Mouse (Mus musculus): ENCODE results near the gene Jmjd1c. TPM values are rescaled to one million over a fixed set of nuclear protein-coding genes. Genes with fewer than 3 reads are reported as not detected.

Gene Jmjd1c
- total RNA-seq, 1 experiment, result 93.0 TPM

DNA sequence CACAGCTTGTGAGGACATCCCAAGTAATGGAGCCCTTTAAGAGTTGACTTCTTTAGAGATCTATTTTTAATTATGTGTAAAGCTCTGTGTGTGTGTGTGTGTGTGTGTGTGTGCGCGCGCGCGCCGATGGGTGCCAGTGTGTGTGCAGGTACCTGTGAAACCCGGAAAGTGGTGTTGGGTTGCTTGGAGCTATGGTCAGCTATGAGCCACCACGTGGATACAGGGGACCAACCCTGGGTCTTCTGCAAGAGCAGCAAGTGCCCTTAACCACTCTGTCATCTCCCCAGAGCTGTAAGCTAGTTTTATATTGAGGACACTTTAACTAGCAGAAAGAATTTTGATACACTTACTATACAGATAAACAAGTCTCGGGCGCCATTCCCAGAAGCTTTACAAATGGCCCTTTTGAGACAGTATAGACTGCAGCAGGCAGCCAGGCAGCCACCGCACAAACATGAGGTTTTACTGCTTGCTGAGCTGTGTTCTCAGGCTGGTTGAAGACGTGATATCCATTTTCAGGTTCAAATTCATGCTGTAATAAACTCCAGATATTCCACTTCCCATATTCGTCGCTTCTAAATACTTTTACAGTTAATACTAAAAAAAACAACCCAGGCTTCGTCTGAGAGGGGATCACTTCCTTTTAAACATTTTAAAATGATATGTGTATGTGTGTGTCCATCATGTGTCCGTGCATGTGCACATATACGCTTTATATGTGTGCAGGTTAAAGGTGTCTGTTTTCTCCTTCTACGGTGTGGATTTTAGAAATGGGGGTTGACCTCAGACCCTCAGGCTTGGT, 14.5 kb upstream of the Jmjd1c start:
- no peak for DNase-seq (ENCODE audit: low read depth, low spot score)
- in situ Hi-C loops (cut with MboI; ENCODE audit: low sequenced_read_pairs in 2 of 2, unreplicated experiment in 2 of 2), result loop anchor here (25.0 kb wide), 1 partner anchor 169 kb away; no protein-coding TSS in a partner anchor
- H3K9me3 ChIP-seq (ENCODE audit: control insufficient read depth, insufficient read depth, low read depth, low read length), result no peaks in the 10 kb centered on the region

DNA sequence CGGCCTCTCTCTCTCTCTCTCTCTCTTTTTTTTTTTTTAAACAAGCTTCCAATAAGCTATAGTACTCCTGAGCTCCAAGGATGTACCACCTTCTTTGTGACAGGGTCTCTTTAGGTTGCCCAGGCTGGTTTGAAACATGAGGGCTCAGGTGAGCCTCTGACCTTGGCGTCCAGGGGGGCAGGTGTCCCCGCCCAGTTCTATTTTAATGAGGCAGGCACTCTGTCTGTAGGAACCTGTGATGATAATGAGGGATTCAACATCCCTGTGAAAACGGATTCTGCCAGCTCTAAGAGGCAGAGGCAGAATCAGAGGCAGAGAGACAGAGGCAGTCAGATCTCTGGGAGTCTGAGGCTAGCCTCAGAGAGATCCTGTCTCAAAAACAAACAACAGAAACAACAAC, 13.4 kb upstream of the Jmjd1c start:
- H3K4me1 ChIP-seq (ENCODE audit: control insufficient read depth in 2 of 2, insufficient read depth in 2 of 2, low read length in 2 of 2, poor library complexity in 1 of 2), result peaks cover 16 to 29% of the 10 kb centered on the region in 2 experiments

More for the DNA sequence above, 14.5 kb upstream of the Jmjd1c start:
- no peak overlapping the region for H3K9ac ChIP-seq (ENCODE audit: insufficient read depth, low read depth, low read length, poor library complexity, severe bottlenecking)
- TF ChIP-seq ZNF384 (IDR thresholded peaks at IDR 0.05; ENCODE audit: low read depth, low read length) (no peak), MAFK (IDR thresholded peaks at IDR 0.05; ENCODE audit: insufficient read depth, low read depth, low read length) (no peak), ZC3H11A (IDR thresholded peaks at IDR 0.05; ENCODE audit: borderline replicate concordance, low read depth, low read length) (no peak), CHD2 (IDR thresholded peaks at IDR 0.05; ENCODE audit: low read depth, low read length) (no peak), HCFC1 (IDR thresholded peaks at IDR 0.05; ENCODE audit: borderline replicate concordance, insufficient read depth, low read length) (no peak)
- peaks cover 16 to 26% of the 10 kb centered on the region in 2 experiments for H3K4me1 ChIP-seq (ENCODE audit: control insufficient read depth in 2 of 2, insufficient read depth in 2 of 2, low read length in 2 of 2, poor library complexity in 1 of 2)
- no peak overlapping the region for H3K4me3 ChIP-seq (ENCODE audit: insufficient read depth in 1 of 2, low read depth in 1 of 2, low read length in 2 of 2, poor library complexity in 1 of 2, severe bottlenecking in 1 of 2)
- H3K27ac ChIP-seq (ENCODE audit: insufficient read depth, low read depth, low read length, poor library complexity, severe bottlenecking), result no peak overlapping the region; the same call in 1 of the 2 replicates
- no peaks in the 10 kb centered on the region for H3K36me3 ChIP-seq (ENCODE audit: control insufficient read depth, insufficient read depth, low read length, poor library complexity, severe bottlenecking)

DNA sequence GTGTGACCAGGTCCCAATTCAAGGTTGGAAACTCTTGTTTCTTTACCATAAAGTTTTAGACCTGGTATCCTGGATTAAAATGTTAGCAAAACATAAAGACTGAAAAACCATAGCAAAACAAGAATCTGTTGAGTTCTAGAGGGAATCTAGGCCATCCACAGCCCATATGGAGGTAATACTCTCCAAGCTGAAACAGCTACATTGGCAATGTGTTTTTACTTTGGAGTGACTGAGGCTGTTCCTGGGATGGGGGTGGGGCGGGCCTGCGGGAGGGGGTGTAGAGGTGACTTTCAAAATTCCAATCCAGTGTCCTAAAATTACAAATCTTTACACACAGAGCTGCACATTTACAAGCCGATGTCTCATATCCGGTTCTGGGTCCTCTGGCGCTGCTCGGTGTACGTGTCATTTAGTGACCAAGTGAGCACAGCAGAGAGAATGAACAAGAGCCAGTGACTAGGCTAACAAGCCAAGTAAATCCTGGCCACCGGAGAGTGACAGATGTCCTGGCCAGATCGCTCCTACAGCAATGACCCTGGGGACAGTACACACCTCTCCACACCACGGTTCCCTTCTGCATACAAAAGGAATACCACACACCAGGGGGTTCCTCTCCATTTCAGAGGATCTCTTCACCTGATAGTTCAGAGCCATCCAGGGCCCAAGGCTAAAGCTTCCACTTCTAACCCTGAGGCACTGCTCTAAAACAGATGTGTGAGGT, 12.3 kb upstream of the Jmjd1c start:
- in situ Hi-C loops (cut with MboI; ENCODE audit: low sequenced_read_pairs in 2 of 2, unreplicated experiment in 2 of 2), result loop anchor here (25.0 kb wide), 1 partner anchor 171 kb away; no protein-coding TSS in a partner anchor
- Histone ChIP-seq H3K36me3 (ENCODE audit: control insufficient read depth, insufficient read depth, low read length, poor library complexity, severe bottlenecking) (no peaks in the 10 kb centered on the region), H3K4me1 (ENCODE audit: control insufficient read depth in 2 of 2, insufficient read depth in 2 of 2, low read length in 2 of 2, poor library complexity in 1 of 2) (peaks cover 13 to 27% of the 10 kb centered on the region in 2 experiments), H3K9me3 (ENCODE audit: control insufficient read depth, insufficient read depth, low read depth, low read length) (no peaks in the 10 kb centered on the region), H3K4me3 (ENCODE audit: insufficient read depth in 1 of 2, low read depth in 1 of 2, low read length in 2 of 2, poor library complexity in 1 of 2, severe bottlenecking in 1 of 2) (peak overlapping the region in 1 of 2 experiments; percentile 21; a peak in 1 of 4 replicates), H3K9ac (ENCODE audit: insufficient read depth, low read depth, low read length, poor library complexity, severe bottlenecking) (0 out of 2 replicates have a peak overlapping the region, but pooled peaks have one; percentile 28), H3K27ac (ENCODE audit: insufficient read depth, low read depth, low read length, poor library complexity, severe bottlenecking) (peak overlapping the region; percentile 91)
- peak; percentile 95 for DNase-seq (ENCODE audit: low read depth, low spot score)
- no peak for TF ChIP-seq HCFC1 (IDR thresholded peaks at IDR 0.05; ENCODE audit: borderline replicate concordance, insufficient read depth, low read length)
- TF ChIP-seq MAFK (IDR thresholded peaks at IDR 0.05; ENCODE audit: insufficient read depth, low read depth, low read length), result 0 out of 2 replicates have a peak, but pooled peaks have one; percentile 0

More for the DNA sequence above, 13.4 kb upstream of the Jmjd1c start:
- DNase-seq (ENCODE audit: low read depth, low spot score), result no peak
- Histone ChIP-seq H3K27ac (ENCODE audit: insufficient read depth, low read depth, low read length, poor library complexity, severe bottlenecking) (peak overlapping the region; percentile 64; the same call in 1 of the 2 replicates), H3K9me3 (ENCODE audit: control insufficient read depth, insufficient read depth, low read depth, low read length) (no peaks in the 10 kb centered on the region), H3K9ac (ENCODE audit: insufficient read depth, low read depth, low read length, poor library complexity, severe bottlenecking) (no peak overlapping the region), H3K36me3 (ENCODE audit: control insufficient read depth, insufficient read depth, low read length, poor library complexity, severe bottlenecking) (no peaks in the 10 kb centered on the region), H3K4me3 (ENCODE audit: insufficient read depth in 1 of 2, low read depth in 1 of 2, low read length in 2 of 2, poor library complexity in 1 of 2, severe bottlenecking in 1 of 2) (no peak overlapping the region)
- TF ChIP-seq MAFK (IDR thresholded peaks at IDR 0.05; ENCODE audit: insufficient read depth, low read depth, low read length) (no peak), ZNF384 (IDR thresholded peaks at IDR 0.05; ENCODE audit: low read depth, low read length) (peak; percentile 75)
- in situ Hi-C loops (cut with MboI; ENCODE audit: low sequenced_read_pairs in 2 of 2, unreplicated experiment in 2 of 2), result loop anchor here (25.0 kb wide), 1 partner anchor 170 kb away; no protein-coding TSS in a partner anchor

DNA sequence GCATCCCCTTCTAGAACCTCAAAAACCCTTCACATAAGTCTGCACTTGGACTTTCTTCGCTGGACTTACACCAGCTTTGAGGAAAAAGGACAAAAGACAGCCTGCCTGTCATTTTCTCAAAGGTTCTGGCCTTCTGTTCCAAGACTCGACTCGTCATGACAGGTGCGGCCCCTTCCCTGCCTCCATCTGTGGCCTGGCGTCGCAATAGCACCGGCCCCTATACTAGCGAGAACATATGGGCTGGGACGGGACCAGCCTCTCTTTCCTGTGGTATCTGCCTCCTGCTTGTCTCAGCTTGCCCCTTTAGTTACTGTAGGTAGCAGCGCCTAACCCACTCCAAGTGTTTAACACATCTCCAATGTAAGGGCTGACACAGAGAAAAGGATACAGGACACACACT, 10.8 kb upstream of the Jmjd1c start:
- H3K36me3 ChIP-seq (ENCODE audit: control insufficient read depth, insufficient read depth, low read length, poor library complexity, severe bottlenecking), result no peaks in the 10 kb centered on the region
- H3K9ac ChIP-seq (ENCODE audit: insufficient read depth, low read depth, low read length, poor library complexity, severe bottlenecking), result no peak overlapping the region
- no peak for DNase-seq (ENCODE audit: low read depth, low spot score)
- H3K9me3 ChIP-seq (ENCODE audit: control insufficient read depth, insufficient read depth, low read depth, low read length), result no peaks in the 10 kb centered on the region
- TF ChIP-seq HCFC1 (IDR thresholded peaks at IDR 0.05; ENCODE audit: borderline replicate concordance, insufficient read depth, low read length) (no peak), ZNF384 (IDR thresholded peaks at IDR 0.05; ENCODE audit: low read depth, low read length) (no peak), CHD2 (IDR thresholded peaks at IDR 0.05; ENCODE audit: low read depth, low read length) (no peak), MAFK (IDR thresholded peaks at IDR 0.05; ENCODE audit: insufficient read depth, low read depth, low read length) (no peak), ZC3H11A (IDR thresholded peaks at IDR 0.05; ENCODE audit: borderline replicate concordance, low read depth, low read length) (no peak)
- peaks cover 9 to 23% of the 10 kb centered on the region in 2 experiments for H3K4me1 ChIP-seq (ENCODE audit: control insufficient read depth in 2 of 2, insufficient read depth in 2 of 2, low read length in 2 of 2, poor library complexity in 1 of 2)
- H3K4me3 ChIP-seq (ENCODE audit: insufficient read depth in 1 of 2, low read depth in 1 of 2, low read length in 2 of 2, poor library complexity in 1 of 2, severe bottlenecking in 1 of 2), result no peak overlapping the region
- in situ Hi-C loops (cut with MboI; ENCODE audit: low sequenced_read_pairs in 2 of 2, unreplicated experiment in 2 of 2), result loop anchor here (25.0 kb wide), 1 partner anchor 173 kb away; no protein-coding TSS in a partner anchor
- no peak overlapping the region for H3K27ac ChIP-seq (ENCODE audit: insufficient read depth, low read depth, low read length, poor library complexity, severe bottlenecking)
